Mouse (Mus musculus): Measurements from ENCODE around the gene Calcrl. TPM values are rescaled to one million over a fixed set of nuclear protein-coding genes. Genes with fewer than 3 reads are reported as not detected.
A peak's percentile ranks its signal among the peaks of the same experiment; 100 is the strongest.

The Calcrl gene
- polyA plus RNA-seq (2016; fragmentation: Nextera tagmentation; extraction: Ambion mirVana), result 37.7 and 52.7 TPM in 2 replicates

DNA sequence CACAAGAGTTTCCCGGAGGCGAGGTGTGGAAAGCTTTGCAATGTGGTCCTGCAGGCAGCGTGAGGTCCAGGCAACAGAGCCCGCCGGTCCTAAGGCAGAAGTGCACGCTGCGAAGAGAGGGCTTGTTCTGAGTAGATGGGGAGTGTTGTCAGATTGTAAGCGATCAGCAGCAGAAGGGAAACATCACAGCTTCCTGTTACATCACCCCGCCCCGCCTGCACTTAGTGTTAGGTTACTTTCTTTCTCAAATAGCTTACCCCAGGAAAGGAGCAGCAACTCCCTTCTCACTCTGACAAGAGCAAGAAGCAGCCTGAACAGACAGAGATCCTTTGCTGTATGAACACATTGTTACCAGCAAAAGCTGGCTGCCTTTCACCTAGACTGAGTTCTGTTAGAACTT is at the start of gene Calcrl:
Gene Calcrl, minus strand, starts transcription at position 274 of the 400 bp plus-strand sequence.
- H3K36me3 ChIP-seq, result no peaks in the 10 kb centered on the region
- peak; percentile 88 for DNase-seq (ENCODE audit: low spot score)
- H3K4me3 ChIP-seq, result peak within 1 kb of the TSS; percentile 56
- 0% methylated on average over 10 of the region's 10 CpGs for WGBS
- no peaks in the 10 kb centered on the region for H3K9me3 ChIP-seq
- H3K27ac ChIP-seq, result peak within 1 kb of the TSS; percentile 68
- H3K4me1 ChIP-seq, result peaks cover 8% of the 10 kb centered on the region; the same call in 1 of the 2 replicates
- H3K27me3 ChIP-seq (ENCODE audit: insufficient read depth, poor library complexity, severe bottlenecking), result no peaks in the 10 kb centered on the region

GRCm38 (mm10) chr2:84474651-84475050 is 49.4 kb upstream of the Calcrl start:
- peaks cover 38% of the 10 kb centered on the region for H3K4me1 ChIP-seq
- no peaks in the 10 kb centered on the region for H3K27me3 ChIP-seq (ENCODE audit: insufficient read depth, poor library complexity, severe bottlenecking)
- H3K9me3 ChIP-seq, result no peaks in the 10 kb centered on the region
- peak overlapping the region; percentile 89 for H3K27ac ChIP-seq
- WGBS, result under 1% methylated on average over 6 of the region's 6 CpGs
- DNase-seq (ENCODE audit: low spot score), result peak; percentile 85
- peaks cover 21% of the 10 kb centered on the region for H3K36me3 ChIP-seq
- peak overlapping the region; percentile 56; the same call in 1 of the 2 replicates for H3K4me3 ChIP-seq

GRCm38 (mm10) chr2:84473941-84474530 is 48.8 kb upstream of the Calcrl start:
- peaks cover 38% of the 10 kb centered on the region for H3K4me1 ChIP-seq
- H3K27me3 ChIP-seq (ENCODE audit: insufficient read depth, poor library complexity, severe bottlenecking), result no peaks in the 10 kb centered on the region
- H3K4me3 ChIP-seq, result peak overlapping the region; percentile 56; the same call in 1 of the 2 replicates
- peak overlapping the region; percentile 89 for H3K27ac ChIP-seq
- WGBS, result 47% methylated on average over 14 of the region's 14 CpGs
- no peaks in the 10 kb centered on the region for H3K9me3 ChIP-seq
- H3K36me3 ChIP-seq, result peaks cover 28% of the 10 kb centered on the region
- no peak for DNase-seq (ENCODE audit: low spot score)

DNA sequence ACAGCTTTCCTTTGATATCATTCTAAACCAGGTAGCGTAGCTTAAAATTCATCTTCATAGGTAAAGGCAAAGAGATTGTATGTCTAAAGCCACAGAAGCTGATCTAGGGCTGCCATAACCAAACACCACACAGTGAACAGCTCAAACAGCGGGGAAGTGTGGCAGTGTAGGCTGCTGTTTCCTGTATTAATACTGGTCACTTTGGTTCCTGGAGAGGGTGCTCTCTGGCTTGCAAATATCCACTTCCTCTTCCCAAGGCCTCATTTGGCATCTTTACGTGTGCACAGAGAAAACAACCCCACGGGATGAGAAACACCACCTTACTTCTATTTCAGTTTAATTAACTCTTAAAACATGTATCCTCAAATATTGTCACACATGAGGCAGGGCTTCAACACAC is 42.2 kb upstream of the Calcrl start:
- 81% methylated on average over 4 of the region's 4 CpGs for WGBS
- Histone ChIP-seq H3K9me3 (no peaks in the 10 kb centered on the region), H3K36me3 (peaks cover 33% of the 10 kb centered on the region; the same call in 1 of the 2 replicates), H3K4me3 (no peak overlapping the region), H3K27me3 (ENCODE audit: insufficient read depth, poor library complexity, severe bottlenecking) (no peaks in the 10 kb centered on the region), H3K4me1 (peaks cover 25% of the 10 kb centered on the region), H3K27ac (no peak overlapping the region)
- DNase-seq (ENCODE audit: low spot score), result no peak

GRCm38 (mm10) chr2:84464956-84465355 is 39.7 kb upstream of the Calcrl start:
- Histone ChIP-seq H3K4me1 (peaks cover 26% of the 10 kb centered on the region), H3K4me3 (no peak overlapping the region), H3K9me3 (no peaks in the 10 kb centered on the region), H3K27ac (peak overlapping the region; percentile 83), H3K27me3 (ENCODE audit: insufficient read depth, poor library complexity, severe bottlenecking) (no peaks in the 10 kb centered on the region), H3K36me3 (peaks cover 29% of the 10 kb centered on the region; the same call in 1 of the 2 replicates)
- peak; percentile 90 for DNase-seq (ENCODE audit: low spot score)
- 15% methylated on average over 7 of the region's 7 CpGs for WGBS

GRCm38 (mm10) chr2:84462411-84462810 is 37.2 kb upstream of the Calcrl start:
- no peaks in the 10 kb centered on the region for H3K9me3 ChIP-seq
- peaks cover 13% of the 10 kb centered on the region; the same call in 1 of the 2 replicates for H3K36me3 ChIP-seq
- H3K4me1 ChIP-seq, result peaks cover 28% of the 10 kb centered on the region
- H3K27ac ChIP-seq, result no peak overlapping the region
- no peak overlapping the region for H3K4me3 ChIP-seq
- no peaks in the 10 kb centered on the region for H3K27me3 ChIP-seq (ENCODE audit: insufficient read depth, poor library complexity, severe bottlenecking)
- WGBS, result 89% methylated on average over 3 of the region's 3 CpGs
- no peak for DNase-seq (ENCODE audit: low spot score)

DNA sequence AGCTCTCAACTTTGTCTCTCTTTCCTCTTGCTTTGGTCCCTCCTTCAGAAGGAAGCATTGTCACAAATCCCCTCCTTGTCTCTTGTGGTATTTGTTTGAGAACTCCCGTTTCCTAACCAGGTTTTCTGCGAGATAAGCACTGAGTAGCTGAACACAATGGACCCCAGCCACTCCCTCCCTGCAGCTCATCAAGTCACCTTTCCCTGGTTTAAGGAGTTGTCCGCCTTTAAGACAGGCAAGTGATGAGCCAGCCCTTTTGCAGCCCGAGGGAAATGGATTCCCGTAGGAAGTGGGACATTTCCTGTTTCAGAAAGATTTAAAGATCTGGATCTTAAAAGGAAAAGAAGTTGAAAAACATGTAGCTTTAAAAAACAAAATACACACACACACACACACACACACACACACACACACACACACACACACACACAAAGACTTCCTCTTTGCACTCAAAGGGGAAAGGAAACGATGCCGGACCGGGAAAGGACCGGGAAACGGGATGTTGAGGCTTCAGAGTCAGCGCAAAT is 34.5 kb upstream of the Calcrl start:
- WGBS, result 46% methylated on average over 11 of the region's 11 CpGs

DNA sequence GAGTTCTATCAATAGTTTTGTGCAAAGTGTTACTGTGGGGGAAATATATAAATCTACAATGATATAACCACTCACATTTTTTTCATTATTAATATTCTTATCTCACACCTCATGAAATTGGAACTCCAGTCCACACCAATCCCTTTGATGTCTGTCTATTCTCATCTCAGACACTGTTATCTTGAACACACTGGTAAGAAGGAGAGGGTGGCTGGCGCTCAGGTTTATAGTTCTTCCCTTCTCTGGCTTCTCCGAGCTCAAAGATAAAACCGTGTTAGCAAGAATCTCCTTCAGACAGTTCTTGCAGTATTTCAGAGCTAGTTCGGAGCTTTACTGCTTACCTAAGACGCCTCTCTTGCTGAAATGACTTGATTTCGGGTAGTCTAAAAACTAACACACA is 32.0 kb upstream of the Calcrl start:
- H3K27ac ChIP-seq, result peak overlapping the region; percentile 36; the same call in 1 of the 2 replicates
- no peaks in the 10 kb centered on the region for H3K9me3 ChIP-seq
- H3K36me3 ChIP-seq, result no peaks in the 10 kb centered on the region
- no peaks in the 10 kb centered on the region for H3K27me3 ChIP-seq (ENCODE audit: insufficient read depth, poor library complexity, severe bottlenecking)
- no peak overlapping the region for H3K4me3 ChIP-seq
- no peak for DNase-seq (ENCODE audit: low spot score)
- WGBS, result 40% methylated on average over 6 of the region's 6 CpGs
- peaks cover 19% of the 10 kb centered on the region; the same call in 1 of the 2 replicates for H3K4me1 ChIP-seq

More for the DNA sequence above, 34.5 kb upstream of the Calcrl start:
- Histone ChIP-seq H3K9me3 (no peaks in the 10 kb centered on the region), H3K4me1 (peaks cover 22% of the 10 kb centered on the region), H3K27me3 (ENCODE audit: insufficient read depth, poor library complexity, severe bottlenecking) (no peaks in the 10 kb centered on the region), H3K4me3 (no peak overlapping the region), H3K27ac (peak overlapping the region; percentile 69), H3K36me3 (peaks cover 13% of the 10 kb centered on the region; the same call in 1 of the 2 replicates)
- no peak for DNase-seq (ENCODE audit: low spot score)

GRCm38 (mm10) chr2:84455236-84455799 is 30.1 kb upstream of the Calcrl start:
- WGBS, result 8% methylated on average over 5 of the region's 5 CpGs
- H3K27me3 ChIP-seq (ENCODE audit: insufficient read depth, poor library complexity, severe bottlenecking), result no peaks in the 10 kb centered on the region
- no peaks in the 10 kb centered on the region for H3K9me3 ChIP-seq
- no peak overlapping the region for H3K27ac ChIP-seq
- H3K36me3 ChIP-seq, result no peaks in the 10 kb centered on the region
- no peak overlapping the region for H3K4me3 ChIP-seq
- peaks cover 19% of the 10 kb centered on the region; the same call in 1 of the 2 replicates for H3K4me1 ChIP-seq
- DNase-seq (ENCODE audit: low spot score), result no peak

GRCm38 (mm10) chr2:84454551-84455235 is 29.5 kb upstream of the Calcrl start:
- H3K4me1 ChIP-seq, result peaks cover 15% of the 10 kb centered on the region; the same call in 1 of the 2 replicates
- H3K36me3 ChIP-seq, result no peaks in the 10 kb centered on the region
- H3K27me3 ChIP-seq (ENCODE audit: insufficient read depth, poor library complexity, severe bottlenecking), result no peaks in the 10 kb centered on the region
- no peak overlapping the region for H3K27ac ChIP-seq
- H3K9me3 ChIP-seq, result no peaks in the 10 kb centered on the region
- 51% methylated on average over 10 of the region's 10 CpGs for WGBS
- H3K4me3 ChIP-seq, result no peak overlapping the region
- DNase-seq (ENCODE audit: low spot score), result no peak

DNA sequence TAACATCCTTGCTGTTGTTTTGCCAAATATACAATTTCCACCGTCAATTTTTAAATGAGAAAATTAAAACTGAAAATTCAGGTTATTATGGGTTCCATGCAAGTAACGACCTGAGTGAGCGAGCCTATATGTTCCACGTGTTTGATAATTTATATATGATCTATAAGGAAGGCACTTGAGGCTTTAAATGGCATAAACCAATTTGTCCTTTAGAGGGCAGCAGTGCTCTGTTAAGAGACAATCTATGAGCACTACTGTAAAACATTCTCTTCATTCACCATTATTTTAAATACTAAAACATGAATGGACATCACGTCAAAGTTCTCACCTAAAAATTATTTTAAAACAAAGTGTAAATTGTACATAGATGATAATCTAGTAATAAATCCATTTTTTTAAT is 28.8 kb upstream of the Calcrl start:
- H3K4me1 ChIP-seq, result peaks cover 13% of the 10 kb centered on the region; the same call in 1 of the 2 replicates
- no peak overlapping the region for H3K27ac ChIP-seq
- H3K36me3 ChIP-seq, result no peaks in the 10 kb centered on the region
- 17% methylated on average over 5 of the region's 5 CpGs for WGBS
- no peak overlapping the region for H3K4me3 ChIP-seq
- no peaks in the 10 kb centered on the region for H3K27me3 ChIP-seq (ENCODE audit: insufficient read depth, poor library complexity, severe bottlenecking)
- no peaks in the 10 kb centered on the region for H3K9me3 ChIP-seq
- no peak for DNase-seq (ENCODE audit: low spot score)

DNA sequence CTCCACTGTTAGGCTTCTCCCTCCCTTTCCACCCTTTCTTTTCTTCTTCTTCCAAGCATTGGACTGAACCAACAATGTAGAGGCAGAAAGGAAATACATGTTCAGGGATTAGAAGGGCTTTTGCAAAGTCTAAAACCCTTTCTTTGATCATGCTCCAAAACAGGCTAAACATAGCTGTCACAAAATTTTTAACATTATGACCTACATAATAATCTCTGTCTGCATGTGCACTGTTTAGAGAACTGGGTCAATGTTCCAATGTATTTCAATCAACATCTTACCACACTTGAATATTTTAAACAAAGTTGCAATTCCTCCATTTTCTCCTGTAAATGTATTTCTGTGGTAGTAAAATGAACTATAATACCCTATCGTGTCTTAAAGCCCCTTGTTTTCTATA is 20.3 kb upstream of the Calcrl start:
- Histone ChIP-seq H3K27ac (no peak overlapping the region), H3K27me3 (ENCODE audit: insufficient read depth, poor library complexity, severe bottlenecking) (no peaks in the 10 kb centered on the region), H3K36me3 (peaks cover 12% of the 10 kb centered on the region; the same call in 1 of the 2 replicates), H3K9me3 (no peaks in the 10 kb centered on the region), H3K4me3 (no peak overlapping the region), H3K4me1 (no peaks in the 10 kb centered on the region)
- 75% methylated on average over 1 of the region's 1 CpGs for WGBS
- no peak for DNase-seq (ENCODE audit: low spot score)

DNA sequence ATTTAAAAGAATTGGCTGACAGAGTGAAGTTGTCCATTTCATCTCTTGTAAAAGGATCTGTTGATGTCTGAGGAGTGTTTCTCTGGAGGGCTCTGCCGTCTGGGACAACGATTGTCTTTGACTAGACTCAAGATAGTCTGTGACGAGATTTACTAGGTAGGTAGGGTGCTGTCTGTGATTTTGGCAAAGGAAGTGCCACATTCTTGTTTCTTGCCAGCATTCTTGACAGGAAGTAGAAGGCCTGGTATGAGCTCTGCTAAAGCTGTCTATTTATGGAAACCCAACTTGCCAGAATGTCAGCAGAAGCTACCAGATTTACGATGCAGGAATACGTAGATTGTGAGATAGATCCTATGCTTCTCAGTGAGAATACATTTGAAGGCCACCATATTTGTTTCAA is 16.7 kb upstream of the Calcrl start:
- peaks cover 12% of the 10 kb centered on the region; the same call in 1 of the 2 replicates for H3K36me3 ChIP-seq

More for the DNA sequence above, 16.7 kb upstream of the Calcrl start:
- Histone ChIP-seq H3K9me3 (no peaks in the 10 kb centered on the region), H3K27me3 (ENCODE audit: insufficient read depth, poor library complexity, severe bottlenecking) (no peaks in the 10 kb centered on the region), H3K27ac (no peak overlapping the region), H3K4me3 (no peak overlapping the region), H3K4me1 (no peaks in the 10 kb centered on the region)
- WGBS, result 73% methylated on average over 5 of the region's 5 CpGs
- no peak for DNase-seq (ENCODE audit: low spot score)
